Mouse (Mus musculus): ENCODE measurements around the gene Tollip. TPM values are rescaled to one million over a fixed set of nuclear protein-coding genes. Genes with fewer than 3 reads are reported as not detected.
A peak's percentile ranks its signal among the peaks of the same experiment; 100 is the strongest.

Gene Tollip
- polyA plus RNA-seq, 1 experiment, result 131 TPM

DNA sequence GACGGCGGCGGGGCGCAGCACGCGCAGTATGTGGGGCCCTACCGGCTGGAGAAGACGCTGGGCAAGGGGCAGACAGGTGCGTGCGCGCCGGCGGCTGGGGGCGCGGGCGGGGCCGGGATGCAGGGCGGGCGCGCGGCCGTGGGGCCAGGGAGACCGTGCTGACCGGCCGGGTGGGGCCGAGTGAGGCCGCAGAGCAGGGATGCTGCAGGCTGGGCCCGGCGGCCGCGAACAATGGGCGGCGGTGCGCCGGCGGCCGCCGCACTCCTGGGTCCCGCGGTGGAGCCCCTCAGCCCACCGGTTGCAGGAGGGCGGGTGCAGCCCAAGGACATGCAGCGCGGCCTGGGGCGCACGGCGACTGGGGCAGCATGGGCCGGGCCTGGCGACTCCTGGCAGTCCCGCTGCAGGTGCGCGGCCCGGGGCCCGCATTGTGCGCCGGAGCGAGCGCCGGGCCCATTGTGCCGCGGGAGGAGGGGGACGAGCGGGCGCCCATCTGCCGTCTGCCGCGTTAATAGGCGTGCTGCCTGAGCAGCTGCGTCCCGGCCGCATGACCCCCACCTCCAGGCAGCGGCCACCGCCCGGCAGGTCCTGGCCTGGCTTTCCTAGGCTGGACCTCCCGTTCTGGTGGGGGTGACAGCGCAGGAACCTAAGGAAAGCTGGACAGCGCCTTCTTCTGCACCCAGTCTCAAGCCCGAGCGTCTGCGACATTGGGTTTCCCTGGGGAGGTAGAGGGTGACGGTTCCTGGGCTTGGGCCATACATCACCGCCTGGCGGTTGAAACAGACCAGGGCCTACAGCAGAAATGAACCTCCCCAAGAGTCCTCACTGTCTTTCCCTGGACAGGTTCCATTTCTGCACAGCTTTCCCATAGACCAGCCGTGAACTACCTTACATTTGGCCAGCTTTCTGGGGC, 32.1 kb upstream of the Tollip start:
- 4% methylated on average over 83 of the region's 84 CpGs for WGBS
- H3K27me3 ChIP-seq (ENCODE audit: control insufficient read depth, insufficient read depth, low read length), result peaks cover 8% of the 10 kb centered on the region
- no peaks in the 10 kb centered on the region for H3K36me3 ChIP-seq (ENCODE audit: control insufficient read depth, insufficient read depth, low read length)
- DNase-seq, result peak; percentile 27
- H3K4me3 ChIP-seq (ENCODE audit: control insufficient read depth, insufficient read depth, low read length), result no peak overlapping the region
- TF ChIP-seq POLR2A (IDR thresholded peaks at IDR 0.05; ENCODE audit: control insufficient read depth, extremely low read depth, insufficient read depth, low read length, poor library complexity) (no peak), CTCF (IDR thresholded peaks at IDR 0.05; ENCODE audit: borderline replicate concordance, control insufficient read depth, extremely low read depth, insufficient read depth, low read length, poor library complexity) (no peak)
- no peak overlapping the region for H3K27ac ChIP-seq (ENCODE audit: control insufficient read depth, insufficient read depth, low read length)
- peaks cover 9% of the 10 kb centered on the region for H3K4me1 ChIP-seq (replicated peaks; ENCODE audit: control insufficient read depth, insufficient read depth, low read length)

DNA sequence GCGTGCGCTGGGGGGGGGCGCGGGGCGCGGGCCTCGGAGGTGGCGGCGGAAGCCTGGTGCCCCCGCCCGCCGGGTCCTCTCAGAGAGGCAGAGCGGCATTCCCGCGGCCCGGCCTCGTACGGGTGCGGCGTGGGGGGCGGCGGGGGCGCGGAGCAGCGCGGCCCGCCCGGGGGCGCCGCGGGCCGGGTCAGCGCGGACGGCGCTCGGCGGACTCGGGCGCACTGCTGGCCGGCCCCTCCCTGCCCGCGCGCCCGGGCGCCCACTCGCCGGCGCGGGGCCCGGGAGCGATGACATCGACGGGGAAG, 31.4 kb upstream of the Tollip start:
- DNase-seq, result no peak
- 1% methylated on average over 47 of the region's 54 CpGs for WGBS
- no peaks in the 10 kb centered on the region for H3K36me3 ChIP-seq (ENCODE audit: control insufficient read depth, insufficient read depth, low read length)
- peak overlapping the region; percentile 24; the same call in 1 of the 2 replicates for H3K4me3 ChIP-seq (ENCODE audit: control insufficient read depth, insufficient read depth, low read length)
- TF ChIP-seq POLR2A (IDR thresholded peaks at IDR 0.05; ENCODE audit: control insufficient read depth, extremely low read depth, insufficient read depth, low read length, poor library complexity) (no peak), CTCF (IDR thresholded peaks at IDR 0.05; ENCODE audit: borderline replicate concordance, control insufficient read depth, extremely low read depth, insufficient read depth, low read length, poor library complexity) (no peak)
- H3K4me1 ChIP-seq (replicated peaks; ENCODE audit: control insufficient read depth, insufficient read depth, low read length), result peaks cover 9% of the 10 kb centered on the region
- peaks cover 8% of the 10 kb centered on the region for H3K27me3 ChIP-seq (ENCODE audit: control insufficient read depth, insufficient read depth, low read length)
- H3K27ac ChIP-seq (ENCODE audit: control insufficient read depth, insufficient read depth, low read length), result no peak overlapping the region

DNA sequence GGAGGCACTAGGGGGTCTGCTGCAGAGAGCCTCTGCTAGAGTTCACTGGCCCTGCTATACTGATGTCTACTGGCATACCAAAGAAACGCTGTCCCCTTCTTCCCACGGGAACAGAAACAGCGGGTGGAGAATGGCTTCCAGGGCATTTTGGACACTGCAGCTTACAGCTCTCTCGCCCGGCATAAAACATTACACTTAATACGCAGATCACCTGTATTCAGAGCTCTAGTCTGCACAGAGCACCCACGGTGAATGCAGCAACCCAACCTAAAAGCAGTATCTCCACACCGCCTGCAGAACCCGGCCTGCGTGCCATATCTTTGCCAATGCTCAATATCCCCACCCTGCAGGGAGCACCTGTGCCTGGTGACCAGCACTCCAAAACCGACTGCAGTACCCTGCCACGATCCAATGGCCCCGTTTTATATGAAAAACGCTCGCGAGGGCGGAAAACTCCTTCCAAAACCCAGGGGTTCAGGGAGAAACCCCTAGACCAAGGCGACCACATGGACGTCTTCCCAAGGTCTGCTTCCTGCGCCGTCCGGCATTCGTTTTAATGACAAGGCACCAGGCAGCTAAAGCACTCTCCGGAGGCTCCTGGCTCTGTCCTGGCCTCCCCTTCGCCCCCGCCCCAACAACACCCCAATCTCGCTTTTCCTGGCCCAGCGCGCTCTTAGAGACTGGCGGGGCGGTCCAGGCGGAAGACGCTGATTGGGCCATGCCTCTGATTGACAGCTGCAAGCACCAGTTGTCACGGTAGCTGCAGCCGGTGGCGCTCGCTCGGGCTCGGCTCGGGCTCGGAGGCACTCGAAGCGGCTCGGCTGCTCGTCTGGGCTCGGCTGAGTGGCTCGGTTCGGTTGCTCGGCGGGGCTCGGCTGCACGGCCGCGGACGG, 30.8 kb upstream of the Tollip start, which contains the start of gene Brsk2:
Brsk2 (plus strand) TSS at position 846 of the 893 bp plus-strand sequence.
- Histone ChIP-seq H3K4me3 (ENCODE audit: control insufficient read depth, insufficient read depth, low read length) (peak within 1 kb of the TSS; percentile 37), H3K36me3 (ENCODE audit: control insufficient read depth, insufficient read depth, low read length) (no peaks in the 10 kb centered on the region), H3K27me3 (ENCODE audit: control insufficient read depth, insufficient read depth, low read length) (peaks cover 8% of the 10 kb centered on the region), H3K27ac (ENCODE audit: control insufficient read depth, insufficient read depth, low read length) (no peak within 1 kb of the TSS), H3K4me1 (replicated peaks; ENCODE audit: control insufficient read depth, insufficient read depth, low read length) (peaks cover 9% of the 10 kb centered on the region)
- 5% methylated on average over 55 of the region's 55 CpGs for WGBS
- TF ChIP-seq POLR2A (IDR thresholded peaks at IDR 0.05; ENCODE audit: control insufficient read depth, extremely low read depth, insufficient read depth, low read length, poor library complexity) (0 out of 2 replicates have a peak, but pooled peaks have one; percentile 35), CTCF (IDR thresholded peaks at IDR 0.05; ENCODE audit: borderline replicate concordance, control insufficient read depth, extremely low read depth, insufficient read depth, low read length, poor library complexity) (peak; percentile 39; the same call in 1 of the 2 replicates)
- DNase-seq, result peak; percentile 92

DNA sequence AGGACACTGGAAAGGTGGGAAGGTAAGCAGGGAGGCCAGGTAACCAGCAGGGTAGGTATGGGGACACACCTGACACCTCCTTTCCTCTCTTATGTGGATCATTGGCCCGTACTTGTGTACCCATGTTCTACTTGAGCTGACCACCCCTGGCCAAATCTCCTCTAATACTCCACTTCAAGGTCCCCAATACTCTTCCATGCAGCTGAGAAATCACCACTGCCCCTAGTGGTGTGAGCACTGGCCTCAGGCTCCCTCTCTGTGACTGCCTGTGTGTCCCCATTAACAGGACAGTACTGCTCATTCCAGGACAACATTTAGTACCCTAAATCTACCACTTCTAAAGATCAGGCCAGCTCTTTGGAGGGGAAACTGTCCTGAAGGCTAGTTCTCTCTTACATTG, 29.7 kb upstream of the Tollip start:
- no peak for TF ChIP-seq POLR2A (IDR thresholded peaks at IDR 0.05; ENCODE audit: control insufficient read depth, extremely low read depth, insufficient read depth, low read length, poor library complexity)
- no peak for TF ChIP-seq CTCF (IDR thresholded peaks at IDR 0.05; ENCODE audit: borderline replicate concordance, control insufficient read depth, extremely low read depth, insufficient read depth, low read length, poor library complexity)
- Histone ChIP-seq H3K36me3 (ENCODE audit: control insufficient read depth, insufficient read depth, low read length) (no peaks in the 10 kb centered on the region), H3K27ac (ENCODE audit: control insufficient read depth, insufficient read depth, low read length) (no peak overlapping the region), H3K4me3 (ENCODE audit: control insufficient read depth, insufficient read depth, low read length) (no peak overlapping the region), H3K27me3 (ENCODE audit: control insufficient read depth, insufficient read depth, low read length) (peaks cover 8% of the 10 kb centered on the region), H3K4me1 (replicated peaks; ENCODE audit: control insufficient read depth, insufficient read depth, low read length) (peaks cover 9% of the 10 kb centered on the region)
- 67% methylated on average over 1 of the region's 1 CpGs for WGBS
- DNase-seq, result no peak

DNA sequence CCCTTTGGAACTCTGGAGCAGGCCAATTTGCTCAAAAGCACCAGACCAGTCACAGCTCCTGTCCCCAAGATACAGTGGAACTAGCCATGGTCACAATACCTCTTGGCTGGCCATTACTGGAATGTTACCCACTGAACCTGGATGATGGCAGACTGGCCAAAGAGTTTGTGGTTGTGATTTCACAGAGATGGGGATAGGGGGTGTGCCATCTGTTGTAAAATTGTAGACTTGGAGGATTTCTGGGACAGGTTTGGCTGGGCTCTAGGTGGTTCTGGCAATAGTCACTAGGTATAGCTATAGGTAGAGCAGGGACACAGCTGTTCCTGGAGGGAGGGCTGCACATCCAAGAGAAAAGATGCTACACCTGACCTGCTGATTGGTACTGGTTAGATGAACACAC, 29.2 kb upstream of the Tollip start:
- no peak for DNase-seq
- no peak overlapping the region for H3K27ac ChIP-seq (ENCODE audit: control insufficient read depth, insufficient read depth, low read length)
- H3K4me1 ChIP-seq (replicated peaks; ENCODE audit: control insufficient read depth, insufficient read depth, low read length), result peaks cover 9% of the 10 kb centered on the region
- no peaks in the 10 kb centered on the region for H3K36me3 ChIP-seq (ENCODE audit: control insufficient read depth, insufficient read depth, low read length)
- no peak for TF ChIP-seq POLR2A (IDR thresholded peaks at IDR 0.05; ENCODE audit: control insufficient read depth, extremely low read depth, insufficient read depth, low read length, poor library complexity)
- TF ChIP-seq CTCF (IDR thresholded peaks at IDR 0.05; ENCODE audit: borderline replicate concordance, control insufficient read depth, extremely low read depth, insufficient read depth, low read length, poor library complexity), result no peak
- peaks cover 8% of the 10 kb centered on the region for H3K27me3 ChIP-seq (ENCODE audit: control insufficient read depth, insufficient read depth, low read length)
- H3K4me3 ChIP-seq (ENCODE audit: control insufficient read depth, insufficient read depth, low read length), result no peak overlapping the region

DNA sequence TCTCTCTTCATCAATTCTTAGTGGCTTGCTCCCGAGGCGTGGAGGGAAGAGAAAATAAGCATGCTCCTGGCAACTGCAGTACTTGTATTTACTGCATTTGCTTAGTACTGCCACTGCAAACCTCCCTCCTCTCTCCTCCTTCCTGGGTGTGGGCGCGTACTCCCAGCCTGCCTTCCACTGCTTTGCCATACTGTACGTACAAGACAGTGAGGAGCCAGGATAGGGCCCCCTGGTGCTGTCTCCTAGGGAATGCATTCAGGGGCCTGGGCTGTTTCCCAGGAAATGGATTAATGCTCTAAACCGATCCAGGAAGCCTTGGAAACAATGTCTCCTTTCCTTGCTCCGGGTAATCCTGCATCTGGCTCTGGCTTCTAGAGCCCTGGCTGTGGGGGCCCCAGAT, 27.6 kb upstream of the Tollip start:
- peaks cover 5% of the 10 kb centered on the region for H3K27me3 ChIP-seq (ENCODE audit: control insufficient read depth, insufficient read depth, low read length)
- no peak for TF ChIP-seq CTCF (IDR thresholded peaks at IDR 0.05; ENCODE audit: borderline replicate concordance, control insufficient read depth, extremely low read depth, insufficient read depth, low read length, poor library complexity)
- no peak for TF ChIP-seq POLR2A (IDR thresholded peaks at IDR 0.05; ENCODE audit: control insufficient read depth, extremely low read depth, insufficient read depth, low read length, poor library complexity)
- 48% methylated on average over 7 of the region's 7 CpGs for WGBS
- H3K27ac ChIP-seq (ENCODE audit: control insufficient read depth, insufficient read depth, low read length), result no peak overlapping the region
- no peak for DNase-seq
- H3K4me1 ChIP-seq (replicated peaks; ENCODE audit: control insufficient read depth, insufficient read depth, low read length), result peaks cover 9% of the 10 kb centered on the region
- H3K36me3 ChIP-seq (ENCODE audit: control insufficient read depth, insufficient read depth, low read length), result no peaks in the 10 kb centered on the region
- H3K4me3 ChIP-seq (ENCODE audit: control insufficient read depth, insufficient read depth, low read length), result no peak overlapping the region

Data from thymus, adult 2 months (tissue).